Mouse (Mus musculus) kidney, adult 2 months (tissue): ENCODE measurements around the gene Smok3a. TPM values are rescaled to one million over a fixed set of nuclear protein-coding genes. Genes with fewer than 3 reads are reported as not detected.
"Not testable (repeated sequence)": the region's sequence is repeated elsewhere in the genome, so short reads cannot be mapped to it uniquely, and the experiment has no call there.

ENCODE experiments used
- DNase-seq: peaks from one replicate; pipeline ENCODE4 v3.0.0; 2021
- H3K27ac ChIP-seq: fragments of 200-500 bp; 2 replicates; pipeline ENCODE4 v1.5.1; 2012; ENCODE audit warnings: low read depth, low read length, control low read depth, inconsistent platforms; ENCODE audit not compliant: insufficient read depth
- H3K27me3 ChIP-seq: fragments of 200-500 bp; replicated peaks from 2 replicates; pipeline ENCODE4 v1.6.1; 2012; ENCODE audit warnings: mild to moderate bottlenecking, moderate library complexity, low read length, inconsistent platforms; ENCODE audit not compliant: control insufficient read depth, insufficient read depth
- H3K36me3 ChIP-seq: fragments of 200-500 bp; 2 replicates; pipeline ENCODE4 v1.6.1; 2012; ENCODE audit warnings: mild to moderate bottlenecking, moderate library complexity, low read length, inconsistent platforms; ENCODE audit not compliant: control insufficient read depth, insufficient read depth
- H3K4me1 ChIP-seq: fragments of 200-500 bp; 2 replicates; pipeline ENCODE4 v1.6.1; 2011; ENCODE audit warnings: low read length; ENCODE audit not compliant: control insufficient read depth, insufficient read depth
- H3K4me3 ChIP-seq: fragments of 200-500 bp; 2 replicates; pipeline ENCODE4 v1.5.1; 2011; ENCODE audit warnings: mild to moderate bottlenecking, low read depth, low read length, control low read depth; ENCODE audit not compliant: insufficient read depth
- CTCF ChIP-seq: fragments of 200-500 bp; conservative IDR thresholded peaks from 2 replicates; pipeline ENCODE4 v1.5.1; 2011; ENCODE audit warnings: low read depth, mild to moderate bottlenecking, control low read depth, low read length, moderate library complexity, mixed read lengths; ENCODE audit not compliant: insufficient read depth, insufficient read length
- POLR2A ChIP-seq: fragments of 200-500 bp; IDR thresholded peaks from one replicate; pipeline ENCODE4 v1.6.1; 2011; ENCODE audit warnings: low read depth, low read length, control low read depth
- WGBS: fragments of 180-500 bp; shearing (Covaris S2); methylation state at CpG from one replicate; pipeline ENCODE4 v1.1.7; 2018; 5-methylcytosine and 5-hydroxymethylcytosine counted together
- polyA plus RNA-seq: library from polyadenylated mRNA; depleted of rRNA; stranded (reverse); fragments of >200 nt; gene quantifications from 2 replicates; pipeline ENCODE4 v1.2.3, GENCODE M21; 2012

Gene Smok3a
- polyA plus RNA-seq, 1 experiment, result not detected

- WGBS, result 48% methylated on average over 4 of the region's 4 CpGs
- no peak within 1 kb of the TSS for H3K4me3 ChIP-seq
- H3K27ac ChIP-seq, result no peak within 1 kb of the TSS
- no peaks in the 10 kb centered on the region for H3K27me3 ChIP-seq
- no peak for TF ChIP-seq POLR2A
- TF ChIP-seq CTCF, result no peak
- H3K36me3 ChIP-seq, result no peaks in the 10 kb centered on the region
- DNase-seq, result peak; percentile 84
- H3K4me1 ChIP-seq, result no peaks in the 10 kb centered on the region
These were observed 39.8 kb upstream of the Smok3a start, which contains the start of gene Azgp1 for GRCm38 (mm10) chr5:137981300-137981699. Azgp1 (plus strand) TSS chr5:137981520.

GRCm38 (mm10) chr5:137986351-137986750, 34.7 kb upstream of the Smok3a start:
- no peak for DNase-seq
- Histone ChIP-seq H3K4me3 (no peak overlapping the region), H3K27ac (no peak overlapping the region), H3K27me3 (no peaks in the 10 kb centered on the region), H3K4me1 (no peaks in the 10 kb centered on the region), H3K36me3 (no peaks in the 10 kb centered on the region)
- TF ChIP-seq POLR2A (no peak), CTCF (no peak)
- 95% methylated on average over 1 of the region's 1 CpGs for WGBS

- Histone ChIP-seq H3K27me3 (no peaks in the 10 kb centered on the region), H3K36me3 (no peaks in the 10 kb centered on the region), H3K4me3 (no peak overlapping the region), H3K4me1 (peaks cover 5% of the 10 kb centered on the region; the same call in 1 of the 2 replicates), H3K27ac (peak overlapping the region; percentile 34; the same call in 1 of the 2 replicates)
- 59% methylated on average over 5 of the region's 5 CpGs for WGBS
- peak; percentile 67 for DNase-seq
- no peak for TF ChIP-seq CTCF
- TF ChIP-seq POLR2A, result no peak
These were observed 11.6 kb upstream of the Smok3a start for GRCm38 (mm10) chr5:138009437-138009836.

- H3K27ac ChIP-seq, result no peak overlapping the region
- WGBS, result 80% methylated on average over 5 of the region's 5 CpGs
- no peak for DNase-seq
These were observed 8.7 kb upstream of the Smok3a start for GRCm38 (mm10) chr5:138012382-138012781.

GRCm38 (mm10) chr5:138016530-138016929, 4.5 kb upstream of the Smok3a start:
- Histone ChIP-seq H3K27me3 (no peaks in the 10 kb centered on the region), H3K36me3 (no peaks in the 10 kb centered on the region), H3K27ac (no peak overlapping the region), H3K4me1 (no peaks in the 10 kb centered on the region), H3K4me3 (no peak overlapping the region)
- TF ChIP-seq CTCF (no peak), POLR2A (no peak)
- DNase-seq, result no peak
- 92% methylated on average over 2 of the region's 2 CpGs for WGBS

More at GRCm38 (mm10) chr5:138012382-138012781, 8.7 kb upstream of the Smok3a start:
- Histone ChIP-seq H3K27me3 (no peaks in the 10 kb centered on the region), H3K4me1 (peaks cover 5% of the 10 kb centered on the region; the same call in 1 of the 2 replicates), H3K4me3 (no peak overlapping the region), H3K36me3 (no peaks in the 10 kb centered on the region)
- TF ChIP-seq POLR2A (no peak), CTCF (no peak)

GRCm38 (mm10) chr5:138016997-138017396, 4.1 kb upstream of the Smok3a start:
- DNase-seq, result no peak
- no peak for TF ChIP-seq POLR2A
- TF ChIP-seq CTCF, result no peak

GRCm38 (mm10) chr5:138019577-138019976, 1.5 kb upstream of the Smok3a start:
- not testable (repeated sequence) for H3K27ac ChIP-seq, H3K4me3 ChIP-seq
- 88% methylated on average over 4 of the region's 4 CpGs for WGBS

More at GRCm38 (mm10) chr5:138016997-138017396, 4.1 kb upstream of the Smok3a start:
- H3K4me1 ChIP-seq, result no peaks in the 10 kb centered on the region
- H3K36me3 ChIP-seq, result no peaks in the 10 kb centered on the region
- H3K27ac ChIP-seq, result no peak overlapping the region
- no peaks in the 10 kb centered on the region for H3K27me3 ChIP-seq
- no peak overlapping the region for H3K4me3 ChIP-seq

GRCm38 (mm10) chr5:138052894-138053293, 31.8 kb downstream of the Smok3a start, which contains the start of gene Smok3c:
Smok3c (plus strand) TSS chr5:138053194.
- no CpG with 5 or more reads among the region's 5 CpGs for WGBS
- DNase-seq, H3K4me3 ChIP-seq, H3K4me1 ChIP-seq, H3K27ac ChIP-seq, H3K27me3 ChIP-seq, H3K36me3 ChIP-seq: not testable (repeated sequence)

More at GRCm38 (mm10) chr5:138019577-138019976, 1.5 kb upstream of the Smok3a start:
- not testable (repeated sequence) for H3K4me1 ChIP-seq, H3K27me3 ChIP-seq, H3K36me3 ChIP-seq, DNase-seq
